Mouse (Mus musculus) kidney, adult 8-10 months (tissue): ENCODE results near the gene Slit2.

ENCODE experiments used
- DNase-seq, 2 experiments: peaks; one replicate each; pipeline ENCODE4 v3.0.0; 2022

Gene Slit2

DNA sequence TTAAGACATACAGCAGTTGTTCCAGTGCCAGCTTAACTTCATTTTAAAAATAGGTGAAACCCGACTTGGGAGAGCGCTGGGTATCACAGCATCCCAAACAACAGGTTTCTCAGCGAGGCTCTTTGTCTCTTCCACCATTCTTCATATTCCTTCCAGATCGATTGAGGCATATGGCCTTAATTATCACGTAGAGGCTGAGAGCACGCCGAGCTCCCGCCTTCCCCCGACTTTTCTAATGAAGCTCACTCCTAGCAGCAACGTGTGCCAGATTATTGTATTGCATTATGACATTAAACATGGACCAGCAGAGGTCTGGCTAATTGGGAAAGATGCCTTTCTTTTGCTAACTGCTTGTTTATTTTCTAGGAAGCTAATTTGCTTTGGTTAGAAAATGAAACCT, 75.7 kb downstream of the Slit2 start:
- peak in 1 of 2 experiments; percentile 4 for DNase-seq

GRCm38 (mm10) chr5:48060715-48061114, 77.8 kb downstream of the Slit2 start:
- no peak for DNase-seq

- DNase-seq = no peak
Measured at GRCm38 (mm10) chr5:48078730-48079129, 95.8 kb downstream of the Slit2 start.

DNA sequence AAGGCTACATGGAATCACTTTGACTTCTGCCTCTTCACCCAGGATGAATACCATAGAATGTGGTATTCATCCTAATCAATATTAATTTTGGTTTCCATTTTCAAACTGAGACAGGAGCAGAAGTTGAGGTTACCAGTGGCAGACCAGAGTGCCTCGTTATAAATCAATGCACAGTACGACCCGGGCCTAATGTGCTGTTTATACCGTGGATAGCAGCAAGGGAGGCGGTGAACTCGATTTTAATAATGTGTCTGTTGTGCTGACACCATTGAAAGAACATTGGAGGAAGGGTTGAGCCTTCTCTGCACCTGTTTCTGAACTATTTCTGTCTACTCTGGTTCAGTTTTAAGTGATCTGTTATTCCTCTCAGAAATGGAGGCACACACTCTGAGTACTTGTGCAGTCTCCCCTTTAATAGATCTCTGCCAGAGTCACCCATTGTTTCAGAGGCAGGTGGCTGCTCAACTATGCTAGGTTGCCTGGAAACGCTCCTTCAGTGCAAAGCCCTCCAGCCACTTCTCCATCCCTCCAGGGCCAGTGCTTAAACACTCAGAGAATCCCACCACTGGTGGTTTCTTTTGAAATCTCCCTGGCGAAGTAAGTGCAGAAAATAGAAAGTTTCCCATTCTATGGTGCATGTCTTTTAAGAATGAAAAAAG, 98.4 kb downstream of the Slit2 start:
- no peak for DNase-seq

DNA sequence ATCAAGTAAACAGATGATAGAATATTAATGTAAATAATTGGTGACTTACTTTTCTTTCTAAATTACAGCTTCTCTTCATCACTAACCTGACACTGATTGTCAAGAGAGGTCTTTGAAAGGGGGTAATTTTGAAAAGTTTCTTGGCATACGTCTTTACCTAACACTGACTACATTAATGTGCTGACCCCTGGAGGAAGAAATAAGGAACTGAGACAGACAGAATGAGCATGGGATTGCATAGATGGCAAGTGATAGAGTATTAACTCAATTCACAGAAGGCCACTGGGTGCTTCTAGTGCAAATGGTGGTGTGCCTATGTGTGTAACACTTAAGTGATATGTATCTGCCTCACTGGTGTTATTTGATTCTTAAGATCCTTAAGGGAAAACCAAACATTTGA, 130.5 kb downstream of the Slit2 start:
- no peak for DNase-seq

- DNase-seq = no peak
Measured at GRCm38 (mm10) chr5:48114969-48115537, 132.1 kb downstream of the Slit2 start.

GRCm38 (mm10) chr5:48122651-48123050, 139.7 kb downstream of the Slit2 start:
- no peak for DNase-seq

DNA sequence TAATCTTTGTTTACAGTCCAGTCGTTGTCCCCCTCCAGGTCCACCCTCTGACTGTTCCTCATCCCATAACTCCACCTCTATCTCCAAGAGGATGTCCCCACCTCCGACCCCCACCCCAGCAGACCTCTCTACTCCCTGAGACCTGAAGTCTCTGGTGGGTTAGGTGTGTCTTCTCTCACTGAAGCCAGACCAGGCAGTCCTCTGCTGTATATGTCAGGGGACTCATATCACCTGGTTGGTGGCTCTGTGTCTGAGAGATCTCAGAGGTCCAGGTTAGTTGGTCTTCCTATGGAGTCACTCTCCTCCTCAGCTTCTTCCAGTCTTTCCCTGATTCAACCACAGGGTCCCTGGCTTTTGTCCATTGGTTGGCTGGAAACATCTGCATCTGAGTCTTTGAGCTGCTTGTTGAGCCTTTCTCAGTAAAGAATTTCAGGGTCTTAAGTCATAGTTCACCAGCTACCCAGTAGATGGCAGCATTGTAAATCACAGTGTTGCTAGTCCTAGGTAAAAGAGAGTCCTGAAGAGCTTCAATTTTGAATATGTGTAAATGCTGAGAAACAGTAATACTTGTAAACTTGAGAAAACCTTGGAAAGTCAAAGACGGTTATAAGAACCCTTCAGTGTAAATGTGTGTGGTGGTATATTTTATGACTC, 143.0 kb downstream of the Slit2 start:
- DNase-seq = peak; percentile 11 to 24

DNA sequence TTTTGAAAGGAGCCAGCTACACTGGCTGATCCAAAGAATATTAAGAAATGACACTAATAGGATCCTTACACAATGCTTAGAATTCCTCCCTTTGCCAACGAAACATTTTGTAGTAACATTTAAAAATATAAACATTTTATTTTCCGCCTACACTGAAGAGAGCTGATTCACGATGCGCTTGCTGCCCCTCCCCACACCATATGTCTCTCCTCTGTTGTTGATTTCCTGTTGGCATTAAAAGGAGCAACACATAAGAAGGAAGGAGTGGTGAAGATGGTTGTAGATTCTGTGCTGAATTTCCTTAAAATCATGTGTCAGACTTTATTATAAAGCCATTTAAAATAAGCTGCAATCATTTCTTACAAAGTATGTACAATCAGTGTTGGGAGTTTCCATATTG, 147.0 kb downstream of the Slit2 start:
- no peak for DNase-seq

- peak; percentile 5 to 25 for DNase-seq
Measured at GRCm38 (mm10) chr5:48136571-48136970, 153.6 kb downstream of the Slit2 start.

GRCm38 (mm10) chr5:48138849-48139487, 156.0 kb downstream of the Slit2 start:
- DNase-seq = no peak

GRCm38 (mm10) chr5:48139488-48139862, 156.5 kb downstream of the Slit2 start:
- no peak for DNase-seq

GRCm38 (mm10) chr5:48146082-48146481, 163.1 kb downstream of the Slit2 start:
- DNase-seq = no peak

- no peak for DNase-seq
Measured at GRCm38 (mm10) chr5:48160829-48161228, 177.9 kb downstream of the Slit2 start.

GRCm38 (mm10) chr5:48181646-48182302, 198.8 kb downstream of the Slit2 start:
- DNase-seq = no peak

DNA sequence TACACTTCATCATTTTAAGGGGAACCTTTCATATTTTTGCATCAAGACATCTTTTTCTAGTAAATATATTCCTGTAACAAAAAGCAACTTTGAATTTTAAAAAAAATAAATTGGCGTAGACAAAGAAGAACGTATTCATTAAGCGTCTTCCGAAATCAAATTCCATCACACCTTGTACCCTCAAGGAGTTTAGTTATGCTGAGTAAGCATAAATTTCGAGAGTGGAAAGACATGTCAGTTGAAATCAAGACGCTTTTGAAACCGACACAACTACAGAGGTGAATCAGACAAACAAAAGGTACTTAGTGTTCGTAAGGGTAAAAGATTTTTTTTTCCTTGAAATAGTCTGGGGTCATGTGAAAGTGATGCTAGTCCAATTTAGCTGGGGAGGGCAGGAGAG, 201.4 kb downstream of the Slit2 start:
- no peak for DNase-seq

DNA sequence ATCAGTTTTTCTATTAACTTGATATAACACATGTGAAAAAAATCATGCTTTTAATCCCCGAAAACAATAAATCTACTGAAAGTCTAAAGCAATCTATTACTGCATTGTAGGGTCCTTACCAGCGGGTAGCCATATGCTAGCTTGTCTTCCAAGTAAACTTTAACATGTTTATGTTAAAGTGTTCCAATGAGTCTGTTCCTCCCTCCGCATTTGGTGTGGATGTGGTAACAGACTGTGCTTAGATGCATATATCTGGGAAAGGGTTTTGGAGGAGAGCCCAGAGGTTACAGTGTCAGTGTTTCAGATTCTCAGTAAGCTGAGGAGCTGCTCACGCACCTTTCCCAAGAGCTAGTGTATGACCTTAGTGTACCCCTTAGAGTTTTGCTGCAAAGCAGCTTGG, 204.9 kb downstream of the Slit2 start:
- no peak for DNase-seq

GRCm38 (mm10) chr5:48199380-48199779, 216.4 kb downstream of the Slit2 start:
- DNase-seq = no peak

DNA sequence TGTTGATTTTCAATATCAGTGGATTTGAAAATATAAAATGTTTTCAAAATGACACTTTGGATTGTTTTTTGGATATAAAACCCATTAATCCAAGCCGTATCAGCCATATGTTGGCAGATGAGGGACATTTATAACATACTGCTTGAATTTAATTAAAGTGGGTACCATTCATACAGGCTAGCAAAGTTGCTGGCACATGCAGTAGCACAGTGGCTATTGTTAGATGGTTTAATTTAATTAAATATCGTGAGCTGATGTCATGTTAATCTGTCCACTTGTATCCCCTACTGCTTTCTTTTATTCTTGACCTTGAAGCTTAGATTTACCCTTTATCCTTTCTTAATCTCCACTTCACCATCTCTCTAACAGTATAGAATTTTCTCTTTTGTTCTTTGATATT, 232.3 kb downstream of the Slit2 start:
- DNase-seq = no peak

DNA sequence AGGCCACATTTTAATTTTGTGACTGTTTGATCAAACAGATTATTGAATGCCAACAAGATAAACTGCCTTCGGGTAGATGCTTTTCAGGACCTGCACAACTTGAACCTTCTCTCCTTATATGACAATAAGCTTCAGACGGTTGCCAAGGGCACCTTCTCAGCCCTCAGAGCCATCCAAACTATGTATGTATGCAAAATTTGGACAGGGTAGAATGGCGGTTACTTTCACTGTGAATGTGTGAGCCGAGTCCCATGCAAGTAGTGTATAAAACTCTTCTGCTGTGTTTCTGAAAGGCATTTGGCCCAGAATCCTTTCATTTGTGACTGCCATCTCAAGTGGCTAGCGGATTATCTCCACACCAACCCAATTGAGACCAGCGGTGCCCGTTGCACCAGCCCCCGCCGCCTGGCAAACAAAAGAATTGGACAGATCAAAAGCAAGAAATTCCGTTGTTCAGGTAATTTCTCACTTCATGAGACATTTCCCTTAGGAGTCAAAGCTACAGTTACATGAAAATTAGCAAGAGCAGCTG, 236.8 kb downstream of the Slit2 start:
- no peak for DNase-seq

DNA sequence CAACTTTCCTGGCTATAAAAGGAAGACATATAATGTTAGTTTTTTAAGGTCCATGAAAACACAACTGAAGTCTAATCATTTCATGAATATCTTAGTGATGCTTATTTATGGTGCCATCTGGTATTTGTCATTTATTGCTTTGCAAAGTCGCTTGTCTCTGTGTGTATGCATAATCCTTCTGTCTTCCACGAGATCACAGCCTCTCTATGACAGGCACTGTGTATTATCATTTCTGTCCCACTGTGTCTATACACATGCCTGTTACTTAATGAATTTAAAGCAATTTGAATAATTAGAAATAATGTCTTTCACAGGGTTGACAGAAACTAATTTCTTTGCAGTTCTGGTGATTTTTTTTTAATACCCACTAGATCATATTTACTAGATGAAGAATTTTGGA, 242.6 kb downstream of the Slit2 start:
- no peak for DNase-seq

- DNase-seq = no peak
Measured at GRCm38 (mm10) chr5:48230430-48231080, 247.6 kb downstream of the Slit2 start.

DNA sequence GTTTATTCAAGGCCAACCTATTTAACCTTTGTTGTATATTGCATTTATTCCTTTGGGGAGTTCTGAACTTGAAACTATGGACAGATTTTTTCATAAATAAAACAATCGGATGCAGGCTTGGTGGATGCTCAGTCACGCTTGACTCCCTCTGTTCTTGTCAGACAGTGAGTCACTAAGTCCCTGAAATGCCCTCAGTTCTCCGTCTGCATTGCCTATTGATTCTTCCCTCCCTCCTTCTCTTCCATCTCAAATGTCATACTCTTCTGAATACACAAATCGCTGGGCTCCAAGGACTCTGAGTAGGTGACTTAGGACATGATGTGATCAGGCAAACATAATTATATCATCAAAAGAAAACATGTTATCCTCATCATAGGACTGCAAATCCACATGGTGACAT, 251.8 kb downstream of the Slit2 start:
- no peak for DNase-seq
